Mouse (Mus musculus): ENCODE results near the gene Lcn8. TPM values are rescaled to one million over a fixed set of nuclear protein-coding genes. Genes with fewer than 3 reads are reported as not detected.
"Not testable (repeated sequence)": the region's sequence is repeated elsewhere in the genome, so short reads cannot be mapped to it uniquely, and the experiment has no call there.

The Lcn8 gene
- polyA plus RNA-seq, 1 experiment from 2014 or later: not detected

GRCm38 (mm10) chr2:25676486-25676885, 23.6 kb downstream of the Lcn8 start, which contains the start of gene Lcn6:
Gene Lcn6 (plus strand): TSS chr2:25676786.
- no peaks in the 10 kb centered on the region for H3K9me3 ChIP-seq
- no peak within 1 kb of the TSS for H3K4me3 ChIP-seq
- no peaks in the 10 kb centered on the region for H3K27me3 ChIP-seq
- 0 out of 2 replicates have a peak, but pooled peaks cover 3% of the 10 kb centered on the region for H3K4me1 ChIP-seq
- no peak for ATAC-seq (ENCODE audit: insufficient number of reproducible peaks, insufficient read depth, low FRiP score, low TSS enrichment, low read depth)
- 88% methylated on average over 3 of the region's 3 CpGs for WGBS
- H3K36me3 ChIP-seq: no peaks in the 10 kb centered on the region
- no peak within 1 kb of the TSS for H3K27ac ChIP-seq
- no peak within 1 kb of the TSS for H3K9ac ChIP-seq
- H3K4me2 ChIP-seq: no peak within 1 kb of the TSS

- Histone ChIP-seq H3K9me3 (no peaks in the 10 kb centered on the region), H3K4me3 (no peak overlapping the region), H3K4me1 (0 out of 2 replicates have a peak, but pooled peaks cover 3% of the 10 kb centered on the region), H3K36me3 (no peaks in the 10 kb centered on the region), H3K4me2 (no peak overlapping the region), H3K27ac (no peak overlapping the region), H3K9ac (no peak overlapping the region), H3K27me3 (0 out of 2 replicates have a peak, but pooled peaks cover 1% of the 10 kb centered on the region)
- WGBS: 74% methylated on average over 6 of the region's 6 CpGs
- no peak for ATAC-seq (ENCODE audit: insufficient number of reproducible peaks, insufficient read depth, low FRiP score, low TSS enrichment, low read depth)
These were observed 26.6 kb downstream of the Lcn8 start for GRCm38 (mm10) chr2:25679559-25679958.

DNA sequence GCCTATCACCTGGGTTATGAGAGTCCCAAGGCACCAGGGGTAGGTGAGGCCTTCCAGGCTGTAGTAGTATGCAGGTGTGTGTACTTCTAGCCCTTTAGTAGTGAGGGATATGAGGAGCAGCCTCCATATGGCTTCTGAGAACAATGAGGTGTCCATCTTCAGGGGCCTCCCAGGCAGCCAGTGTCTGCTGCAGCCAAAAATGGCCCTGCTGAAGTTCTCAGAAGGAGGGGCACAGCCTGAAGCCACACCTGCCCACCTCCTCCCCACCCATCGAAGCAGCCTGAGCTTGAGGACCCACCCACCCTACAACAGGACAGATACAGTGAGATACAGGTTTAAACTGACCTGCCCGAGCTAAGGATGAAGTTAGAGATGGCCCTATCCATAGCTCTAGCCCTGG, 29.5 kb downstream of the Lcn8 start, which contains the start of gene Lcn10:
Gene Lcn10 (plus strand): TSS at position 301 of the 400 bp plus-strand sequence.
- Histone ChIP-seq H3K4me1 (0 out of 2 replicates have a peak, but pooled peaks cover 3% of the 10 kb centered on the region), H3K4me2 (no peak within 1 kb of the TSS), H3K36me3 (no peaks in the 10 kb centered on the region), H3K9ac (no peak within 1 kb of the TSS), H3K9me3 (no peaks in the 10 kb centered on the region), H3K27me3 (0 out of 2 replicates have a peak, but pooled peaks cover 3% of the 10 kb centered on the region), H3K4me3 (no peak within 1 kb of the TSS), H3K27ac (no peak within 1 kb of the TSS)
- ATAC-seq (ENCODE audit: insufficient number of reproducible peaks, insufficient read depth, low FRiP score, low TSS enrichment, low read depth): no peak
- WGBS: 68% methylated on average over 2 of the region's 2 CpGs

DNA sequence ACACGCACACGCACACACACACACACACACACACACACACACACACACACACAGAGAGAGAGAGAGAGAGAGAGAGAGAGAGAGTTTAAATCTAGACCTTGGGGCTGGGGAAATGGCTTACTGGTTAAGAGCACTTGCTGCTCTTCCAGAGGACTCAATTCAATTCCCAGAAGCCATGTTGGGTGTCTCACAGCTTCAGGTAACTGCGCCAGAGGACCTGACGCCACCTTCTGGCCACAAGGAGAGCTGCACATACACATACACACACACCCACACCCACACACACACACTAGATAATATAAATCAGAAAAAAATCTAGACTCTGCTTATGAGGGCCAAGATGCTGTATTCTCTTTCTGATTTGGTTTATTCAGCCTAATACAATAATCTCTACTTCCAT, 34.0 kb downstream of the Lcn8 start:
- Histone ChIP-seq H3K36me3 (no peaks in the 10 kb centered on the region), H3K27ac (no peak overlapping the region), H3K9ac (no peak overlapping the region), H3K4me1 (no peaks in the 10 kb centered on the region), H3K4me3 (no peak overlapping the region), H3K4me2 (no peak overlapping the region), H3K27me3 (0 out of 2 replicates have a peak, but pooled peaks cover 3% of the 10 kb centered on the region), H3K9me3 (no peaks in the 10 kb centered on the region)
- WGBS: 45% methylated on average over 2 of the region's 4 CpGs
- ATAC-seq (ENCODE audit: insufficient number of reproducible peaks, insufficient read depth, low FRiP score, low TSS enrichment, low read depth): no peak

DNA sequence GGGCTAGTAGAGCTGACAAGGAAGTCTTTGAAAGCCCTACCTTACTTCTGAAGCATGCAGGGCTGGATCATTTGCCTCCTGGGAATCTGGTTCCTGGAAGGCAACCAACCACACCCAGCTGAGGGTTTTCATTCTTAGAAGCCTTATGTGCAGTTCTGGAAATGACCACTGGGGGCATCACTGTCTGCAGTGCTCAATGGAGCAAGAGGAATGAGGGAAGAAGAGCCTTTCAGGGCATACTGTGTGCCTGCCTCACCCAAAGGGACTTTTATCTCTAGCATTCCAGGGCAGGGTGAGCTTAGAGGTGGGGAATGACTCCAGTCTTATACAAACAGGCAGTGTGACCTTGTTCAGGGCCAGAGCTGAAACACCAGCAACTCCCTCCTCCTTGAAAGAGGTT, 41.7 kb downstream of the Lcn8 start:
- H3K4me2 ChIP-seq: no peak overlapping the region
- ATAC-seq (ENCODE audit: insufficient number of reproducible peaks, insufficient read depth, low FRiP score, low TSS enrichment, low read depth): no peak
- H3K9ac ChIP-seq: no peak overlapping the region
- no peaks in the 10 kb centered on the region for H3K4me1 ChIP-seq
- H3K27ac ChIP-seq: no peak overlapping the region
- no peak overlapping the region for H3K4me3 ChIP-seq
- no peaks in the 10 kb centered on the region for H3K27me3 ChIP-seq
- no peaks in the 10 kb centered on the region for H3K36me3 ChIP-seq
- no peaks in the 10 kb centered on the region for H3K9me3 ChIP-seq

GRCm38 (mm10) chr2:25696951-25697350, 44.0 kb downstream of the Lcn8 start:
- no peak for ATAC-seq (ENCODE audit: insufficient number of reproducible peaks, insufficient read depth, low FRiP score, low TSS enrichment, low read depth)

GRCm38 (mm10) chr2:25698696-25699095, 45.8 kb downstream of the Lcn8 start:
- WGBS: 88% methylated on average over 2 of the region's 2 CpGs
- no peaks in the 10 kb centered on the region for H3K27me3 ChIP-seq
- H3K4me2 ChIP-seq: no peak overlapping the region
- H3K4me3 ChIP-seq: no peak overlapping the region
- no peak overlapping the region for H3K27ac ChIP-seq
- ATAC-seq (ENCODE audit: insufficient number of reproducible peaks, insufficient read depth, low FRiP score, low TSS enrichment, low read depth): no peak
- H3K4me1 ChIP-seq: no peaks in the 10 kb centered on the region
- no peaks in the 10 kb centered on the region for H3K36me3 ChIP-seq
- no peak overlapping the region for H3K9ac ChIP-seq
- H3K9me3 ChIP-seq: no peaks in the 10 kb centered on the region

More at GRCm38 (mm10) chr2:25696951-25697350, 44.0 kb downstream of the Lcn8 start:
- Histone ChIP-seq H3K27me3 (no peaks in the 10 kb centered on the region), H3K9me3 (no peaks in the 10 kb centered on the region), H3K9ac (no peak overlapping the region), H3K4me3 (no peak overlapping the region), H3K27ac (no peak overlapping the region), H3K36me3 (no peaks in the 10 kb centered on the region), H3K4me1 (no peaks in the 10 kb centered on the region), H3K4me2 (no peak overlapping the region)
- WGBS: 63% methylated on average over 4 of the region's 4 CpGs

- not testable (repeated sequence) for H3K4me1 ChIP-seq; H3K9ac ChIP-seq; H3K4me2 ChIP-seq; ATAC-seq (ENCODE audit: insufficient number of reproducible peaks, insufficient read depth, low FRiP score, low TSS enrichment, low read depth); H3K36me3 ChIP-seq; H3K27ac ChIP-seq; H3K9me3 ChIP-seq; H3K27me3 ChIP-seq; H3K4me3 ChIP-seq
- WGBS: 77% methylated on average over 3 of the region's 3 CpGs
These were observed 46.8 kb downstream of the Lcn8 start, which contains the start of gene Obp2a for GRCm38 (mm10) chr2:25699743-25700142. Gene Obp2a (plus strand): TSS chr2:25700043.

DNA sequence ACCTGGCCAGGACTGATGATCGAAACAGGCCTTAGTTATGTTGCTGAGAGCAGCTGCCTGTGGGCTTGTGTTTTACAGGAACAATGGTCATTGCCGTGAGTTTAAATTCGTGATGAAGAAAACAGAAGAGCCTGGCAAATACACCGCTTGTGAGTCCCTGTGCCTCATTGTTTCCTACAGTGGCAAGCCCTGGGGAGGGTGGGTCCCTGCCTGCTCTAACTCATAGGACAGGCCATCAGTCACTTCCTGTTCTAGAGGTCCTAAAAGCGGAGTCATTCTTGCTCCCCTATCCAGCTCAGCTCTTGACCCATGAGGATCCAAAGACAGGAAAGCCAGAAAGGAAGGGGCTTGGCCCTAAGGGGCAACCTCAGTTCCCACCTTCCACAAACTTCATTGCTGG, 48.1 kb downstream of the Lcn8 start:
- Histone ChIP-seq H3K9me3 (no peaks in the 10 kb centered on the region), H3K9ac (no peak overlapping the region), H3K4me2 (no peak overlapping the region), H3K36me3 (no peaks in the 10 kb centered on the region), H3K27me3 (no peaks in the 10 kb centered on the region), H3K4me1 (no peaks in the 10 kb centered on the region), H3K27ac (no peak overlapping the region), H3K4me3 (no peak overlapping the region)
- WGBS: 85% methylated on average over 5 of the region's 5 CpGs
- ATAC-seq (ENCODE audit: insufficient number of reproducible peaks, insufficient read depth, low FRiP score, low TSS enrichment, low read depth): no peak

- Histone ChIP-seq H3K4me2 (no peak overlapping the region), H3K9me3 (no peaks in the 10 kb centered on the region), H3K9ac (no peak overlapping the region), H3K27me3 (no peaks in the 10 kb centered on the region), H3K4me3 (no peak overlapping the region), H3K27ac (no peak overlapping the region), H3K36me3 (no peaks in the 10 kb centered on the region), H3K4me1 (peaks cover 9% of the 10 kb centered on the region)
- no peak for ATAC-seq (ENCODE audit: insufficient number of reproducible peaks, insufficient read depth, low FRiP score, low TSS enrichment, low read depth)
- WGBS: 85% methylated on average over 4 of the region's 4 CpGs
These were observed 50.8 kb downstream of the Lcn8 start for GRCm38 (mm10) chr2:25703706-25704105.

Measured in embryonic facial prominence, embryonic 13.5 days (tissue).